Mouse (Mus musculus): ENCODE measurements at regions not wholly inside any gene's neighbourhood (a gene's known extent, or its start where the extent isn't known, plus 50 kb on each side); places are given as distances from the start of the nearest gene placed in this dataset.

DNA sequence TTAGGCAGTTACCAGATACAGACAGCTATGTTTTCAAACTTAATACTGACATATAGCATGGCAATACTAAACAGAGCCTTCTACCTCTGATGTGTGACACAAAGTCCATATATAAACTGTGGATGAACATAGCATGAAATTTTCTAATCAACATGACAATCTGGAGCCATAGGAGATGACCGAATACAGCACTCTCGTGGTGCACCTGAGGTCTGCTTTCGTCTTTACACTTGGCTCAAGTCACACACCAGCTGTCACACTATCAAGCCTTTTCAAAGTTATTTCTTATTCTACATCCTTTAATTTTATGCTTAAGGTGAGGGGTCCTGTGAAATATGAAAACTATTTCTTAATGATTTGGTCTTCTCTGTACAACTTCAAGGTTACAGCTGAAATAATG, 120.1 kb upstream of the Kcnj3 start:
- no peak for TF ChIP-seq CTCF (conservative IDR thresholded peaks at IDR 0.05; ENCODE audit: low read length)
- TF ChIP-seq NANOG (IDR thresholded peaks at IDR 0.05; ENCODE audit: borderline replicate concordance, low read length): no peak

Data from E14TG2a.4 (cell line).